Mouse (Mus musculus) hindbrain, embryonic 15.5 days (tissue): ENCODE measurements around the gene Tfap2a. TPM values are rescaled to one million over a fixed set of nuclear protein-coding genes. Genes with fewer than 3 reads are reported as not detected.
A peak's percentile ranks its signal among the peaks of the same experiment; 100 is the strongest.

ENCODE experiments used
- ATAC-seq: fragments of 200-750 bp; cut with Nextera tagmentation; 2 replicates; pipeline ENCODE4 v1.8.0; 2017; ENCODE audit warnings: low read depth, moderate number of reproducible peaks, moderate TSS enrichment; ENCODE audit not compliant: low FRiP score
- H3K27ac ChIP-seq: fragments of 300-500 bp; sonication (generic); replicated peaks from 2 replicates; pipeline ENCODE4 v1.5.1; 2015; ENCODE audit warnings: mild to moderate bottlenecking, inconsistent platforms
- H3K27me3 ChIP-seq: fragments of 300-500 bp; sonication (generic); 2 replicates; pipeline ENCODE4 v1.6.1; 2015; ENCODE audit warnings: control low read depth, inconsistent platforms
- H3K36me3 ChIP-seq: fragments of 300-500 bp; sonication (generic); 2 replicates; pipeline ENCODE4 v1.6.1; 2015; ENCODE audit warnings: control low read depth, inconsistent platforms
- H3K4me1 ChIP-seq: fragments of 300-500 bp; sonication (generic); replicated peaks from 2 replicates; pipeline ENCODE4 v1.6.1; 2015; ENCODE audit warnings: control low read depth, inconsistent platforms
- H3K4me2 ChIP-seq: fragments of 300-500 bp; sonication (generic); 2 replicates; pipeline ENCODE4 v1.6.1; 2015; ENCODE audit warnings: moderate library complexity, mild to moderate bottlenecking, inconsistent platforms
- H3K4me3 ChIP-seq: fragments of 300-500 bp; sonication (generic); 2 replicates; pipeline ENCODE4 v1.5.1; 2015; ENCODE audit warnings: mild to moderate bottlenecking, inconsistent platforms
- H3K9ac ChIP-seq: fragments of 300-500 bp; sonication (generic); 2 replicates; pipeline ENCODE4 v1.6.1; 2015; ENCODE audit warnings: inconsistent platforms
- H3K9me3 ChIP-seq: fragments of 300-500 bp; sonication (generic); 2 replicates; pipeline ENCODE4 v1.6.1; 2016; ENCODE audit warnings: control low read depth, inconsistent platforms
- WGBS: fragments of 180-500 bp; shearing (Covaris S2); methylation state at CpG from one replicate; pipeline ENCODE4 v1.1.7; 2015; 5-methylcytosine and 5-hydroxymethylcytosine counted together
- polyA plus RNA-seq: library from polyadenylated mRNA; unstranded; fragments of >200 nt; fragmentation: Nextera tagmentation; extraction: Ambion mirVana; gene quantifications from 2 replicates; pipeline ENCODE4 v1.2.1, GENCODE M21; 2015

Gene Tfap2a
- polyA plus RNA-seq = 10.5 and 11.5 TPM in 2 replicates

DNA sequence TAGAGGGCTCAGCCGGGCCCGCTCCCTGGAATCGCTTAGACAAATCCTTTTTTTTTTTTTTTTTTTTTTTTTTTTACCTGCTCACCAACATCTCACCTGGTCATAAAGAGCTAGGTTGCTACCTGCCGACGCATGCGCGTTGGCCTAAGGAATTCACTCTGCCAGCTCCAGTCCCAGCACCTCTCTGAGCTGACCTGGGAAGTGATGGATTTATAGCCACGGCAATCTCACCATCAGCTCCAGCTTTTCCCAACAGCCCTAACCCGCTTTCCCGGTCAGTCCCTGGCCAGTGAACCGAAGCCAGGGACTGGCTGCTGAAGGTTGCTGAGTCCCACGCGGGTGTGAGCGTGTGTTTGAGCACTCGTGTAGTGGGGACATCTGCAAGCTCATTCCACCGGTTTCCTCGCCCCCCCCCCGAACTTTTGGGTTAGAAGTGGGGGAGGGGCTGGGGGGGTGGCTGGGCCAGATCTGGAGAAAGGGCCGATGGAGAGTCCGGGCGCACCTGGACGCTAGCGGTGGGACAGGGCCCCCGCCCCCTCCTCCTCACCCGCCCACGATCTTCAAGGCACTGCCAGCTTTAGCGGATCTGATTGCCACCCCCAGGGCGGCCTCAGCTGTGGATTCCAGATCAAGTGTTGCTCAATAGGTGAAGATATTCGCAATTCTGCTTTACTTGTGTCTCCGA lies at the start of gene Tfap2a:
Gene Tfap2a (minus strand): TSS at position 181 of the 685 bp plus-strand sequence.
- no peak within 1 kb of the TSS for H3K27ac ChIP-seq
- H3K9ac ChIP-seq = no peak within 1 kb of the TSS
- peak within 1 kb of the TSS; percentile 41 for H3K4me2 ChIP-seq
- H3K4me1 ChIP-seq = peaks cover 35% of the 10 kb centered on the region
- no peak for ATAC-seq
- H3K9me3 ChIP-seq = no peaks in the 10 kb centered on the region; the same call in 1 of the 2 replicates
- 0% methylated on average over 29 of the region's 30 CpGs for WGBS
- H3K4me3 ChIP-seq = peak within 1 kb of the TSS; percentile 11; the same call in 1 of the 2 replicates
- H3K36me3 ChIP-seq = no peaks in the 10 kb centered on the region
- H3K27me3 ChIP-seq = peaks cover 81% of the 10 kb centered on the region

DNA sequence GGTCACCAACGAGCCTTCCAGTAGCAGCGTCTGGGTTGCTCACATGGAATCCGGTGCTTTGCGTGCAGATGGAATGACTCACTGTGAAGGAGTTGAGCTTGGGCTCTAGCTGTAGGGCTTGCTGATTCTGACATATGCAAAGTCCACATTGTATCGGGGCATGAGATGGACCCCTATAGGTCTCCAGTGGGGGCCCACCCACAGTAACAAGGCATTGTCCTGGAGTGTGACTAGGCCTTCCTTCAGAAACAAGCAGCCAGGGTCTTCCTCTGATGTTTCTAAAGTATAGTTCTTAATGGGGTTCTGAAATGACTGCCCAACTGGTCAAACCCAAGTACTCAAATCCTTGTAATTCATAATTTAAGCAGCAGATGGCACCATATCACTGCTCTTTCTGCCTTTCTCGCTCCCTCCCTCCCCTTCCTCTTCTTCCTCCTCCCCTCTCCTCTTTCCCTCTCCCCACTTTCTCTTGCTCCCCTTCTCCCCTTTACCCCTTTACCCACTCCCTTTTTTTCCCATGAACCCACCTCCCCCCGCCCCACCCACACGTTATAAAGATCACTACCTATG lies 46.1 kb upstream of the Tfap2a start:
- Histone ChIP-seq H3K36me3 (no peaks in the 10 kb centered on the region), H3K4me3 (no peak overlapping the region), H3K4me1 (no peaks in the 10 kb centered on the region), H3K27me3 (no peaks in the 10 kb centered on the region), H3K9ac (no peak overlapping the region), H3K27ac (no peak overlapping the region), H3K9me3 (no peaks in the 10 kb centered on the region), H3K4me2 (0 out of 2 replicates have a peak overlapping the region, but pooled peaks have one; percentile 21)
- 55% methylated on average over 8 of the region's 8 CpGs for WGBS
- no peak for ATAC-seq

DNA sequence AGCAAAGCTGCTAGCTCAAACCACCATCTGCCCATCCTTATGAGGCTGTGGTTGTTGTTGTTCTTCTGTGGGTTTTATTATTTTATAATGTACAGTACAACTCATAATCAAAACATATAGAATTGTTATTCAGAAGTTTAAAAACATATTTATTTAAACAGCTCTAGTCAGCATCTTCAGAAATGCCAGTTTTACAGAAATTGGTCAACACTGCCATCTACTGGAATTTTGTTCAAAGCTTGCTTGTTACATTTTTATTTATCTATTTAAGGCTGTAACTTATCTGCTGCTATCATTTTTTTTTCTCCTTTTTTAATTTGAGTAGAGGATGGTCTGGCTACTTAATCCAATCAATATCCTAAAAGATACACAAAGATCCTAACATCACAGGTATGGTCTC lies 19.8 kb upstream of the Tfap2a start:
- Histone ChIP-seq H3K27ac (no peak overlapping the region), H3K4me1 (no peaks in the 10 kb centered on the region), H3K36me3 (no peaks in the 10 kb centered on the region), H3K4me2 (no peak overlapping the region), H3K9me3 (no peaks in the 10 kb centered on the region), H3K9ac (no peak overlapping the region), H3K4me3 (no peak overlapping the region), H3K27me3 (no peaks in the 10 kb centered on the region)
- no peak for ATAC-seq

DNA sequence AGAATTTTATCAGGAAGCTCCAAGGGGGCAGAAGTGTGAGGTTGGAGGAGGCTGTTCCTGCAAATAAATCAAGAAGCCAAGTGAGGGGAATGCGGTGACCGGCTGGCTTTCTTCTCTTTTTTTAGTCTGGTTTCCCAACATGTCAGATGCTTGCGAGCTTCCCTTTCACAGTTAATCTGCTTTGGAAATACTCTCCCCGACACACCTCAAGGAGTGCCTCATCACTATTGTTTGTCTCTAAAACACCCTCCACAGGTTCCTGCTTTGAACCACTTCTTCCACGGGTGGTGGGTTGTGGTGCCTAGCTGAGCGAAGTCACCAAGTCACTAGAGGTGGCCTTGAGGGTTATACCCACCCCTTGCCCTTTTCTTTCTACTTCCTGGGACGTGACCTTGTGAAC lies 18.2 kb upstream of the Tfap2a start:
- ATAC-seq = no peak
- Histone ChIP-seq H3K4me1 (no peaks in the 10 kb centered on the region), H3K27ac (no peak overlapping the region), H3K36me3 (no peaks in the 10 kb centered on the region), H3K4me2 (no peak overlapping the region), H3K4me3 (no peak overlapping the region), H3K9ac (no peak overlapping the region), H3K27me3 (no peaks in the 10 kb centered on the region), H3K9me3 (no peaks in the 10 kb centered on the region)
- 74% methylated on average over 7 of the region's 7 CpGs for WGBS

DNA sequence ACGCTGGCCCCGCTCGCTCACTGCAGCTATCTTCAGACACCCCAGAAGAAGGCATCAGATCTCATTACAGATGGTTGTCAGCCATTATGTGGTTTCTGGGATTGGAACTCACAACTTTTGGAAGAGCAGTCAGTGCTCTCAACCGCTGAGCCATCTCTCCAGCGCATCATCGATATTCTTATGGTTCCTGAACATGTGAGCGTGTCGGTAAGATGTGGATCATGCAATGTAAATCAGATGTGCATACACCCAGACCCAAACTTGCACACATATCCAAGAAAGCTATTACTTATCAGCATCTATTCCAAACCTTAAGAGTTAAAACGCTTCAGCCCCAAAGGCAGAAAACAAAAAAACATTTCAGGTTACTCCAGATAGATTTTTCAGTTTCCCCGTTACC lies 15.9 kb upstream of the Tfap2a start:
- 95% methylated on average over 10 of the region's 10 CpGs for WGBS
- Histone ChIP-seq H3K27me3 (peaks cover 12% of the 10 kb centered on the region; the same call in 1 of the 2 replicates), H3K9me3 (no peaks in the 10 kb centered on the region), H3K9ac (no peak overlapping the region), H3K36me3 (no peaks in the 10 kb centered on the region), H3K4me2 (no peak overlapping the region), H3K27ac (no peak overlapping the region), H3K4me1 (no peaks in the 10 kb centered on the region), H3K4me3 (no peak overlapping the region)
- no peak for ATAC-seq

DNA sequence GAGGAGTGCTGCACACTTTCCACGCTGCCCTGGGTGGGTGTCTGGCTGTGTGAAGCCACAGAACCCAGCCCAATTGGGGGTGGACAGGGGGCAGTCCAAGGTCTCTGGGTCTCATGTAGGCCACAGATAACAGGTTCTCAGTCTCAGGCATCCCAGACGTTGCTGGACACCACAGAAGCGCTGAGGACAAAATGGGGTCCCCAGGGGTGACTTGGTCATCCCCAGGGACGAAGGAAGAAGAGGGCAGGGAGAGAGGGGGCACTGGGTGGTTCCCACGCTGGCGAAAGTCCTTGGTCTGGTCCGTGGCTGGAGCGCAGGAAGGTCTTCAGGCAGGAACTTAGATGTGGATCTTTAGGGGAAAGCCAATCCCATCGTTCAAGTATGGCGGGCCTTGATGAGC lies 13.7 kb upstream of the Tfap2a start:
- H3K4me1 ChIP-seq = no peaks in the 10 kb centered on the region
- H3K9me3 ChIP-seq = no peaks in the 10 kb centered on the region
- H3K27ac ChIP-seq = no peak overlapping the region
- 89% methylated on average over 10 of the region's 10 CpGs for WGBS
- no peaks in the 10 kb centered on the region for H3K36me3 ChIP-seq
- no peak overlapping the region for H3K4me2 ChIP-seq
- ATAC-seq = no peak
- peaks cover 28% of the 10 kb centered on the region for H3K27me3 ChIP-seq
- H3K9ac ChIP-seq = no peak overlapping the region
- no peak overlapping the region for H3K4me3 ChIP-seq

DNA sequence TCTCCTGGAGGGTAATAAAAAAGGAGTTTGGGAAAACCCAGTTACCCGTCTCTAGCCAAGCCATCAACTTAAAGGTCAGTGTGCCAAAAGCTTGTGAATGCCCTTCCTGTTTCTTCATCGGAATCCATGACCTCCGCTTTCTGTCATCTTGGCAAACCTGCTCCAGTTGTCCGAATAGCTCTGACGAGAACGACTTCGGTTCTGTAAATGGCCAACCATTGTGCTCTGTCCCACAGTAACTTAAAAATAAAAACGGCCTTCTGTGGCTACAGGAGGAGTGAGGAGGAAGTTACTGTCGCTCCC lies 11.4 kb upstream of the Tfap2a start:
- ATAC-seq = no peak

DNA sequence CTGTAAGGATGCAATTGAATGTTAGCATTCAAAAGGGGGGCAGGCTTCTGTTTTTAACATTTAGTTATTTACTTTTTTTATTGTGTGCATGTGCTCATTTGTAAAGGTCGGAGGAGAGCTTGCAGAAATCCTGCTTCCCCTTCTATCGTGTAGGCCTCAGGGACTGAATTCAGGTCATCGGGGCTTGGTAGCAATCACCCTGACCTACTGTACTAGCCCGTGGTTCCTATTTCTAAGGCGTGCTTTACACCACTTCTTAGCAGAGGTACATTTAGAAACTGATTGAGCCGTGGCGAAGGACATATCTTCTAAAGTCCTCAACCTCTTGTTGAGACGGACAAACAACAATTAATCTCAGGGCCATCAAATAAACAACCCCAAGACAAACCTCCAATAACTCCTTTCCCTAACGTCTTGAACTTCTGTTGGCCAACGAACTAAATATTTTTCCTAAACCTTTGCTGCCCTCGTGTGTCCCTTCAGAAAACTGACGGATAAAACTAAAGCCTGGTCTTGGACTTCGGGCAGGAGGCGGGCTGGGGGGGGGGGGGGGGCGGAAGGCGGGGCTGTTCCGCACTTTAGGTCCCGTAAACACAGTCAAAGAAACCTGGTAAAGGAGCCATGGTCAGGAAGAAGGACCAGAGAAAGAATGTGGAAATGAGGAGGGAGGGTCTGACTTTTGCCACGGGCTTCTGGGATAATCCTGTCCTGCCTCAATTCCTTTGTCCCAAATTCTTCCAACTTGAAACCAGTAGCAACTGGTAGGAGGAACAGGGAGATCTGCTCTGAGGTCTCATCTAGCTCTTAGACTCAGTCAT lies 10.8 kb upstream of the Tfap2a start:
- 0 out of 2 replicates have a peak, but pooled peaks cover 5% of the 10 kb centered on the region for H3K9me3 ChIP-seq
- no peak overlapping the region for H3K4me3 ChIP-seq
- peaks cover 54% of the 10 kb centered on the region for H3K27me3 ChIP-seq
- no peaks in the 10 kb centered on the region for H3K36me3 ChIP-seq
- peaks cover 6% of the 10 kb centered on the region for H3K4me1 ChIP-seq
- H3K27ac ChIP-seq = no peak overlapping the region
- no peak overlapping the region for H3K9ac ChIP-seq
- 15% methylated on average over 19 of the region's 19 CpGs for WGBS
- H3K4me2 ChIP-seq = peak overlapping the region; percentile 41
- ATAC-seq = 0 out of 2 replicates have a peak, but pooled peaks have one; percentile 38

More for the DNA sequence above, 11.4 kb upstream of the Tfap2a start:
- Histone ChIP-seq H3K4me2 (peak overlapping the region; percentile 41; the same call in 1 of the 2 replicates), H3K4me1 (peaks cover 3% of the 10 kb centered on the region), H3K9ac (no peak overlapping the region), H3K4me3 (no peak overlapping the region), H3K36me3 (no peaks in the 10 kb centered on the region), H3K27me3 (peaks cover 49% of the 10 kb centered on the region), H3K9me3 (0 out of 2 replicates have a peak, but pooled peaks cover 5% of the 10 kb centered on the region), H3K27ac (no peak overlapping the region)
- 65% methylated on average over 9 of the region's 9 CpGs for WGBS

DNA sequence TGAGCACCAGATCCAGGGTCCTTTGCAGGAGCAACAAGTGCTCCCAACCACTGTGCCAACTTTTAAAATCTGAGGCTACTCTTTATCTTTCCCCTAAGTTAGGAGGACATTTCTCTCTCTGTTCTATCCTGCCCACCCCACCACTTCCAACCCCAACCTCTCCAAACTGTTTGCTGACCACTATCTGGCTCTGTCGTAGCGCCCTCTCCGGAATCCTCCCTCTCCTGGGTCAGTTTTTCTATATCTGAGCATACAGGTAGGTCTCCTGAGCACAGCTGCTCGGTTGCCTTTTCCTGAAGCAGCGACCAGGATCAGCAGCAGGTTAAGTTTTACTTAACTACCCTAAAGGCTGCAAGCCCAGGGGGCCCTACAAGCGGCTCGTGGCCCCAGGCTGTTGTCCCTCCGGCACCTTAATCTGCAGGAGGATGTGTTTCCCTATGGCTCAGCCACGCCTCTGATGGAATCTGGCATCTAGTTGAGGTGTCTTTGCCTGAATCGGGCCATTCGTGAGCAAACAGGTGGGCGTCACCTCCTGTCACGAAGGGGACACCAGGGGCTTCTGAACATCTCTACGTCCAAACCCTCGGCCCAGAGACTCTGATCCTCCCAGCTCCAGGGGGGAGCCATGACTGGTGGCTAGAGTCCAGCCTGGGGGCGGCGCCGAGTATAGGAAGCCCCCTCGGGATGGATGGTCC lies 6.1 kb upstream of the Tfap2a start:
- Histone ChIP-seq H3K4me3 (no peak overlapping the region), H3K4me2 (0 out of 2 replicates have a peak overlapping the region, but pooled peaks have one; percentile 10), H3K4me1 (peaks cover 8% of the 10 kb centered on the region), H3K9me3 (peaks cover 5% of the 10 kb centered on the region; the same call in 1 of the 2 replicates), H3K9ac (no peak overlapping the region), H3K27me3 (peaks cover 80% of the 10 kb centered on the region), H3K36me3 (no peaks in the 10 kb centered on the region), H3K27ac (no peak overlapping the region)
- WGBS = 1% methylated on average over 19 of the region's 19 CpGs
- no peak for ATAC-seq

DNA sequence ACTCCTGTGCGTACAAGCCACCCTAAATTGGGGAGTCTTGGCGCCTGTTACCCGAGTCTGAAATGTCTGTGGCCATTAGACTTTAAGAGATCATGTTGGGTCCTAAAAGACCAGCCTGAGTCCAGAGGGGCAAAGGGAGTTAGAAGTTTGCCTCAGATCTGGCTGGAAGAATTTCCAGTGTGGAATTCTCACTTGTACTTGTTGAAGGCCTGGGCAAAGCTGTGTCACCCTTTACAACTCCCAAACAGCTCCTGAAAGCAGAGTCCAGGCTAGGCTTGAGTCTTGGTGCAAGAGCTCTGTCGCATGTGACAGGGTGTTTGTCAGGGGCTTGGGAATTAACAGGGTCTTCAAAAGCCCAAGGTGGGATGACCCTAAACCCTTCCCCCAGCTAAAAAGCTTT lies 5.0 kb upstream of the Tfap2a start:
- Histone ChIP-seq H3K9ac (no peak overlapping the region), H3K36me3 (no peaks in the 10 kb centered on the region), H3K4me3 (no peak overlapping the region), H3K4me2 (no peak overlapping the region), H3K4me1 (peaks cover 13% of the 10 kb centered on the region), H3K27me3 (peaks cover 84% of the 10 kb centered on the region), H3K9me3 (peaks cover 5% of the 10 kb centered on the region; the same call in 1 of the 2 replicates), H3K27ac (no peak overlapping the region)
- WGBS = 6% methylated on average over 4 of the region's 4 CpGs
- ATAC-seq = no peak

DNA sequence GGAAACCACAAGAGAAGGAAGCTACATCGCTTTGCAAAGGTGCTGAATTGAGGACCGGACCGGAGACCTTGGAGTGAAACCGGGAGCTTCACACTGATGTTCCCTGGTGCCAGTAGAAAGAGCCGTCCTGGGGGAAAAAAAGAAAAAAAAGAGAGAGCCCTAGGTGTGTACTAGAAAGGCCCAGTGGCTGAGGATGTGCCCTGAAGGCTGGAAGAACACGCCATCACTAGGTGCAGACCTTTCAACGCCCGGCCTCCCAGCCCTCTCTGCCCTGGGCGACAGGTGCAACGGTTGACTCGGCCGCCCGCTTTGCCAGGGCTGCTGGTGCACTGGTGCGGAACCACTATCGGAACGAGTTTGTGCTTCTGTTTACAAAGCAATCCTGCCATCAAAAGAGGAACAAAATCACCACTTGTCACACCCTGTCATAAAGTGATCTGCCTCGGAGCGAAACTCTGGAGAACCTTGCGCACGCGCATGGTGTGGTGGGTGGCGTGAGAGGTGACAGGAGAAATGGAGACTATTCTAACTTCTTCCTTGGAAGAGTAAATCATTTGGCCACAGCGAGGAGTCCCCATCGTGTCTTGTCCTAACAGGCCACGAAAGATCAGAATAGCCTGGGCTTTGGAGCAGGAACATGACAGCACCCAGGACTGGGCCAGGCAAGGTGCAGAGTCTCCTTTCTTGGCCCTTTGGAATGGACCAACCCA lies 3.8 kb upstream of the Tfap2a start:
- no peaks in the 10 kb centered on the region for H3K36me3 ChIP-seq
- no peak overlapping the region for H3K9ac ChIP-seq
- H3K27me3 ChIP-seq = peaks cover 87% of the 10 kb centered on the region
- H3K4me1 ChIP-seq = peaks cover 19% of the 10 kb centered on the region
- no peak overlapping the region for H3K4me3 ChIP-seq
- ATAC-seq = no peak
- WGBS = 3% methylated on average over 25 of the region's 25 CpGs
- H3K4me2 ChIP-seq = no peak overlapping the region
- no peak overlapping the region for H3K27ac ChIP-seq
- H3K9me3 ChIP-seq = peaks cover 5% of the 10 kb centered on the region; the same call in 1 of the 2 replicates
